24 mouse cellular contexts compared by ENCODE assay signal in the genomic region with DNA sequence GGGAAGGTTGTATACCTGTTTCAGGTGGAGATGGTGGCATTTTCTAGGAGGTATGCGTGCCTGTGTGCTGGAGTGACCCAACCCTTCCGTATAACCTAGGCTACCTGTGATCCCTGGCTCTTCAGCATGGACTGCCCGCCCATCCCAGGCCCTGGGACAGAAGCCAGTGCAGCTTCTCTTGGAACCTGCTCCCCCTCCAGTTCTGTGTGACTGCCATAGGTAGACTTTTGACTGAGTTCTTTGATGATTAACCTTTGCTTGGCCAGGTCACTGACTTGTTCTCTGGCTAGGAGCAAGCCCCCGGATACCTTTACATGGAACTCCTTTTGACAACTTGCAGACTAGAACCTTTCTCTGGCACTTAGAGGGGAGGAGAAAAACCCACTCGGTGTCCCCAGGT. TPM values are rescaled to one million over a fixed set of nuclear protein-coding genes. Genes with fewer than 3 reads are reported as not detected.
A peak's percentile ranks its signal among the peaks of the same experiment; 100 is the strongest.
DNase-seq lines count a peak whose midpoint lies in the region; ATAC-seq and TF ChIP-seq lines count a peak whose summit lies in the region.
"Had no signal": no experiment of that assay in that cellular context is flagged by ENCODE, and none has a peak within 500 bp of the region (broad histone marks: within the 10 kb centered on the region; RNA-seq: fewer than 3 reads in every experiment).

No protein-coding gene starts in this region.

- H3K4me2 ChIP-seq in liver, embryonic 13.5 days, result no peak overlapping the region
- H3K4me2 ChIP-seq in liver, embryonic 11.5 days, result no peak overlapping the region
- H3K4me2 ChIP-seq in stomach, postnatal 0 days (replicated peaks; ENCODE audit: low read depth), result no peak overlapping the region
- no peak overlapping the region for H3K4me2 ChIP-seq in midbrain, embryonic 13.5 days (replicated peaks)
- H3K4me2 ChIP-seq: heart, embryonic 12.5 days; hindbrain, embryonic 12.5 days; limb, embryonic 12.5 days; lung, embryonic 14.5 days; neural tube, embryonic 12.5 days had no signal

- no peaks in the 10 kb centered on the region for H3K27me3 ChIP-seq in liver, embryonic 13.5 days
- H3K27me3 ChIP-seq in liver, embryonic 11.5 days (replicated peaks; ENCODE audit: control insufficient read depth, insufficient read depth, low read length), result no peaks in the 10 kb centered on the region
- H3K27me3 ChIP-seq in stomach, postnatal 0 days (ENCODE audit: control insufficient read depth, insufficient read depth, low read length), result no peaks in the 10 kb centered on the region
- H3K27me3 ChIP-seq in midbrain, embryonic 13.5 days, result no peaks in the 10 kb centered on the region
- H3K27me3 ChIP-seq: heart, embryonic 12.5 days; hindbrain, embryonic 12.5 days; limb, embryonic 12.5 days; neural tube, embryonic 12.5 days had no signal

- no peak for DNase-seq in liver, embryonic 13.5 days
- no peak for DNase-seq in liver, embryonic 11.5 days (ENCODE audit: low spot score)
- peak; percentile 92 for DNase-seq in kidney, adult 9 months
- peak; percentile 76 to 92 for DNase-seq in kidney, postnatal 25 days
- no peak for DNase-seq in stomach, postnatal 0 days (ENCODE audit: low spot score)
- DNase-seq in MN1 (ENCODE audit: low spot score), result no peak
- no peak for DNase-seq in gastrocnemius, adult 18-20 months (ENCODE audit: low spot score)
- DNase-seq: adrenal gland, adult 2 months; cerebellum, adult 11 months; cerebellum, postnatal 10 days; forebrain, postnatal 0 days; gastrocnemius, postnatal 25 days; heart, adult 18-20 months; heart, postnatal 10 days; lung, embryonic 14.5 days; midbrain, embryonic 14.5 days; thymus, adult 2 months; thymus, postnatal 4 days had no signal

- H3K9me3 ChIP-seq in liver, embryonic 13.5 days (replicated peaks), result no peaks in the 10 kb centered on the region
- no peaks in the 10 kb centered on the region for H3K9me3 ChIP-seq in liver, embryonic 11.5 days (ENCODE audit: control insufficient read depth, low read length)
- no peaks in the 10 kb centered on the region for H3K9me3 ChIP-seq in stomach, postnatal 0 days (ENCODE audit: control insufficient read depth, low read length)
- no peaks in the 10 kb centered on the region for H3K9me3 ChIP-seq in midbrain, embryonic 13.5 days
- H3K9me3 ChIP-seq: heart, embryonic 12.5 days; hindbrain, embryonic 12.5 days; limb, embryonic 12.5 days; neural tube, embryonic 12.5 days had no signal

- TF ChIP-seq EP300 in stomach, postnatal 0 days (optimal IDR thresholded peaks at IDR 0.05), result no peak

- peaks cover 34% of the 10 kb centered on the region for H3K4me1 ChIP-seq in liver, embryonic 13.5 days (replicated peaks)
- H3K4me1 ChIP-seq in liver, embryonic 11.5 days (replicated peaks; ENCODE audit: control insufficient read depth, insufficient read depth, low read length), result peaks cover 9% of the 10 kb centered on the region; the same call in 1 of the 2 replicates
- peaks cover 4% of the 10 kb centered on the region; the same call in 1 of the 2 replicates for H3K4me1 ChIP-seq in stomach, postnatal 0 days (replicated peaks; ENCODE audit: control insufficient read depth, insufficient read depth)
- H3K4me1 ChIP-seq in midbrain, embryonic 13.5 days (replicated peaks), result peaks cover 38% of the 10 kb centered on the region

- H3K4me3 ChIP-seq in liver, embryonic 13.5 days (replicated peaks), result no peak overlapping the region
- no peak overlapping the region for H3K4me3 ChIP-seq in liver, embryonic 11.5 days (ENCODE audit: low read depth, low read length)
- no peak overlapping the region for H3K4me3 ChIP-seq in stomach, postnatal 0 days (ENCODE audit: low read depth, low read length)
- no peak overlapping the region for H3K4me3 ChIP-seq in midbrain, embryonic 13.5 days (replicated peaks)
- H3K4me3 ChIP-seq: heart, embryonic 12.5 days; hindbrain, embryonic 12.5 days; limb, embryonic 12.5 days; megakaryocyte, embryonic 14.5 days; neural tube, embryonic 12.5 days had no signal

- peak; percentile 65 for ATAC-seq in liver, embryonic 13.5 days (ENCODE audit: low read depth)
- no peak for ATAC-seq in liver, embryonic 11.5 days (replicated peaks; ENCODE audit: low FRiP score)
- no peak for ATAC-seq in stomach, postnatal 0 days (ENCODE audit: low FRiP score, low TSS enrichment)
- ATAC-seq in midbrain, embryonic 13.5 days, result no peak
- ATAC-seq: forebrain, postnatal 0 days had no signal

- 58% methylated on average over 5 of the region's 5 CpGs for WGBS in liver, embryonic 13.5 days (ENCODE audit: insufficient replicate concordance)
- 66% methylated on average over 5 of the region's 5 CpGs for WGBS in liver, embryonic 11.5 days
- WGBS in stomach, postnatal 0 days, result 68% methylated on average over 5 of the region's 5 CpGs
- 81% methylated on average over 5 of the region's 5 CpGs for WGBS in midbrain, embryonic 13.5 days

- H3K9ac ChIP-seq in liver, embryonic 13.5 days, result no peak overlapping the region
- H3K9ac ChIP-seq in liver, embryonic 11.5 days (ENCODE audit: low read depth, low read length), result no peak overlapping the region
- no peak overlapping the region for H3K9ac ChIP-seq in stomach, postnatal 0 days (ENCODE audit: low read length)
- no peak overlapping the region for H3K9ac ChIP-seq in midbrain, embryonic 13.5 days (replicated peaks)
- H3K9ac ChIP-seq: forebrain, postnatal 0 days; heart, embryonic 12.5 days; hindbrain, embryonic 12.5 days; limb, embryonic 12.5 days; lung, embryonic 14.5 days; neural tube, embryonic 12.5 days had no signal

- H3K27ac ChIP-seq in liver, embryonic 13.5 days, result no peak overlapping the region
- no peak overlapping the region; the same call in 1 of the 2 replicates for H3K27ac ChIP-seq in liver, embryonic 11.5 days (ENCODE audit: low read depth, low read length)
- H3K27ac ChIP-seq in stomach, postnatal 0 days (replicated peaks), result peak overlapping the region; percentile 35; the same call in 1 of the 2 replicates
- no peak overlapping the region for H3K27ac ChIP-seq in midbrain, embryonic 13.5 days
- H3K27ac ChIP-seq: hindbrain, embryonic 12.5 days; limb, embryonic 12.5 days; neural tube, embryonic 12.5 days had no signal

- no peak for TF ChIP-seq CTCF in stomach, postnatal 0 days (IDR thresholded peaks at IDR 0.05; ENCODE audit: low read depth)

- H3K36me3 ChIP-seq in liver, embryonic 13.5 days, result no peaks in the 10 kb centered on the region
- no peaks in the 10 kb centered on the region for H3K36me3 ChIP-seq in liver, embryonic 11.5 days (ENCODE audit: control insufficient read depth, insufficient read depth, low read length)
- H3K36me3 ChIP-seq in stomach, postnatal 0 days (ENCODE audit: control insufficient read depth, insufficient read depth, low read length), result no peaks in the 10 kb centered on the region
- no peaks in the 10 kb centered on the region for H3K36me3 ChIP-seq in midbrain, embryonic 13.5 days
- H3K36me3 ChIP-seq: heart, embryonic 12.5 days; hindbrain, embryonic 12.5 days; limb, embryonic 12.5 days; neural tube, embryonic 12.5 days had no signal

RNA-seq across cellular contexts. Expression of a gene that starts 19.3 kb away (rescaled TPM):
- polyA plus RNA-seq in liver, embryonic 13.5 days (2015; fragmentation: Nextera tagmentation; extraction: Ambion mirVana), result 1.1 and 1.2 TPM in 2 replicates
- 4.6 and 5.4 TPM in 2 replicates for polyA plus RNA-seq in liver, embryonic 11.5 days (2014; fragmentation: Nextera tagmentation; extraction: Ambion mirVana)
- 4.2 TPM in 2 replicates for polyA plus RNA-seq in stomach, postnatal 0 days (2015; fragmentation: Nextera tagmentation; extraction: Ambion mirVana)
- total RNA-seq in gastrocnemius, adult 18-20 months (2021), result 10 to 100 TPM; 18.9 to 20.6 TPM
- polyA plus RNA-seq in midbrain, embryonic 13.5 days (2015; fragmentation: Nextera tagmentation; extraction: Ambion mirVana), result 41.4 and 50.2 TPM in 2 replicates

Comparison
In these comparisons a context has a peak if more than half of its experiments do, and no peak if none do; other contexts are left out.
1. DNase-seq: peak in kidney, adult 9 months (single experiment) and kidney, postnatal 25 days (2 of 2); none in liver, embryonic 13.5 days (single experiment), liver, embryonic 11.5 days (single experiment), stomach, postnatal 0 days (single experiment), MN1 (single experiment) and gastrocnemius, adult 18-20 months (single experiment).